Mouse (Mus musculus) liver, embryonic 14.5 days (tissue): ENCODE data around the gene Pigq.

Source experiments
- CTCF ChIP-seq: IDR thresholded peaks from 2 replicates; pipeline ENCODE4 v1.5.1; 2016; ENCODE audit warnings: antibody characterized with exemption, low read depth, control low read depth
- EP300 ChIP-seq: IDR thresholded peaks from 2 replicates; pipeline ENCODE4 v1.6.1; 2016; ENCODE audit warnings: antibody characterized with exemption, low read depth

GRCm38 (mm10) chr17:25982913-25983312 is 38.2 kb upstream of the Pigq start:
- no peak for TF ChIP-seq CTCF
- no peak for TF ChIP-seq EP300
